Mouse (Mus musculus): ENCODE measurements at regions not wholly inside any gene's neighbourhood (a gene's known extent, or its start where the extent isn't known, plus 50 kb on each side); places are given as distances from the start of the nearest gene placed in this dataset.
A peak's percentile ranks its signal among the peaks of the same experiment; 100 is the strongest.

DNA sequence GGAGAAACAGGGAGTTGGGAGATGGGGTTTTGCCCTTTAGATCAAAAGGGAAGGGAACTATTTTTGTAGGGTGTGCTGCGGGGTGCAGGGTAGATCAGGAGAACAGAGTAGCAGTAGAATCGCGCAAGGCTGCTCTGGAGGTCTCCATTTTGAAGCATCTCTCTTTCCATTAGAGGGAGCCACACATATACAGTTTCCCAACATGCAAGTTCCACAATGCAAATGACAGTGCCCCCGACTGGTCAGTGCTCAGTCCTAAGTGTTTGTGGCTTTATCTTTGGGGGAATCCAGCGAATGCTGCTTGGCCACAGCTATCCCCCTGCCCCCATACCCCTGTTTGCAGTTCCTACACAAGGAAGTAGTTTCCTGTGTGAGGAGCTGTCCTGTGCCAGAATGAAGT, 155.6 kb upstream of the Tgfbr2 start:
- no peak for DNase-seq

DNA sequence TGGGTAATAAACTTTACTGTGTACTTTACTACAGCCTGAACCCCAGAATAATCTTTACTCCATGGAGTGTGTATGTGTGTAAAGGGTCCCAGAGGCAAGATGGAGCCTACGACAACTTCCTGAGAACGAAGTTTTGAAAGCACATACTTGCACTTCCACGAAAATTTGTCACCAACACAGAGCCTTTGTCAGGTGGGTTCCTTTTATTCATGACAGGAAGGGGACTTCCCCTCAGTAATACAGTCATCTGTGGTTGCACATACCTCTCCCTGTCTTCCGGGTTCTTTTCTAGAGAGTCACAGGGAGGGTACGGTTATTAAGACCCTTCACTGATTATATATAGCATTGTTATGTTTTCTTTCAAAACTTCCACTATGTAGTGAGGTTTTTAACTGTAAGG, 154.0 kb upstream of the Tgfbr2 start:
- no peak for DNase-seq

DNA sequence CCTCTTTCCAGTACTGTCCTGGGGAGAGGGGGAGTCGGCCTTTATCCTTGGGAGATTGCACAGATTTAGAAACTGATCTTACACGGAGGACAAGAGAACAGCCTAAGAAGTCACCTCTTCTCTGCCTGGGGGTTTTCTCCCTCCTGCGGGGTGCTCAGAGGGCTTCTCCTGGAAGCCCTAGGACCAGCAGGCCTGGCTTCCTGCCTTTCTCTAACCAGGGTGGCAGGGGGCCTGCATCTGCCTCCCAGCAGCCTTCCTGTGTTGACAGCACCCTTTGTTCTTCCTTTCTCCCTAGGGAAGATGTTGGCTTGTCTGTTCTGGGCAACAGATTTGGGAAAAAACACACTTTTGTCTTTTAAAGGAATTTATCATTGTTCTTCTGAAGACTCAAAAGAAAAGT, 153.0 kb upstream of the Tgfbr2 start:
- DNase-seq: peak; percentile 25 to 44

GRCm38 (mm10) chr9:116327080-116327479, 151.9 kb upstream of the Tgfbr2 start:
- no peak for DNase-seq

GRCm38 (mm10) chr9:116324971-116325370, 149.8 kb upstream of the Tgfbr2 start:
- no peak for DNase-seq

- DNase-seq: no peak
Measured at GRCm38 (mm10) chr9:116323871-116324721, 148.9 kb upstream of the Tgfbr2 start.

GRCm38 (mm10) chr9:116321908-116322307, 146.7 kb upstream of the Tgfbr2 start:
- no peak for DNase-seq

- DNase-seq: no peak
Measured at GRCm38 (mm10) chr9:116319421-116319820, 144.3 kb upstream of the Tgfbr2 start.

DNA sequence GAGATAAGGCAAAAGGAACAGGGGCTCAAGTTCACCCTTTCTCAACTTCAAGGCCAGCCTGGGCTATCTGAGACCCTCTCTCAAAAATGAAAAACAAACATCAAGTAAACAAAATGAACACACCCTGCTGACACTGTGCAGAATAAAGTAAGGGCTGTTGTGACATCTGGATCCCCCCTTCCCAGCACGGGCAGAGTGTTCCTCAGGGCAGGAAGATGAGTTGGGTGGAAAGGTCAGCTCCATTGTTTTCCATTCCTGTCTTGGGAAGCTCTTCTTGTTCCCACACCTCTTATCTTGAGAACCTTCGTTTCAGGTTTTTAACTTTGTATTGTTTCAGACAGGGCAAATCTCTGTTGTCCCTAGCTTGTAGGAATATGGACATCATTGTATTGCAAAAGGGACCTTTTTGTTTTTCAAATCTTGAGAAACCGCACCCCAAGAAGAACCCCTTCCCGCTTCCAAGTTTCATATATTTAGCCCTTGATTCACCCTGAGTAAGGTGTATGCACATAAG, 141.5 kb upstream of the Tgfbr2 start:
- DNase-seq: no peak

- no peak for DNase-seq
Measured at GRCm38 (mm10) chr9:116314803-116315202, 139.6 kb upstream of the Tgfbr2 start.

GRCm38 (mm10) chr9:116313932-116314790, 139.0 kb upstream of the Tgfbr2 start:
- no peak for DNase-seq

- no peak for DNase-seq
Measured at GRCm38 (mm10) chr9:116311364-116311763, 136.2 kb upstream of the Tgfbr2 start.

- DNase-seq: no peak
Measured at GRCm38 (mm10) chr9:116301602-116302001, 126.4 kb upstream of the Tgfbr2 start.

- DNase-seq: no peak
Measured at GRCm38 (mm10) chr9:116298791-116299190, 123.6 kb upstream of the Tgfbr2 start.

DNA sequence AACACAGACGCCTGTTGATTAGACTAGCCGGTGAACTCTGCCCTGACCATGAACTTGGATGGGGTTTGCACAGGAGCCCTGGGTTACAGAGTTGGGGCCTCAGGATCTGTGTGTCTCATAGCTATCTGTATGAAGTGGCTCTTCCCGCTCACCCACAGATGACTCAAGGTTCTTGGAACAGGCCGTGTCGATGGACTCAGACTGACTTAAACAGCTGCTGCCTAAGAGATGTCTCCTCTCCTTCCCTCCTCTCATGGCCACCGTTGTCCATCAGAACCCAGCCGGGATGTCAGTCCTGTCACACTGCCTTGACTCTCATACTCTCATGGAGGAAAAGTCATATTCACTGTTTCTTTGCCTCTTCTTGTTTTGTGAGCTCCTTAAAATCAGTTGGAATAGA, 121.2 kb upstream of the Tgfbr2 start:
- no peak for DNase-seq

DNA sequence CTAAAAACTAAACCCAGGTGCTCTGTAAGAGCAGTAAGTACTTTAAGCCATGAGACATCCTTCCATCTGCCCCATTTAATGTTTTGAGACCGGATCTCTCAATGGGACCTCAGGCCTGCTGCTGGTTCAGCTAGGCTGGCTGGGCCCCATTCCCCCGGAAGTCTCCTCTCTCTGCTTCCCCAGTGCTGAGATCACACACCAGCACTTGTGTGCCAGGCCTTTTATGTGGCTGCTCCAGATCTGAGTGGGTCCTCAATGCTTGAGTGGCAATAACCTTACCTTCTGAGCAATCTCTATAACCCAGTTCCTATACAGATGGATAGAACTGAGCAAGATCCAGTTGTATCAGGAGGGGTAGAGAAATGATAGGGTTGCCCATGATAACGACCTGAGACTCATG, 118.9 kb upstream of the Tgfbr2 start:
- DNase-seq: no peak

DNA sequence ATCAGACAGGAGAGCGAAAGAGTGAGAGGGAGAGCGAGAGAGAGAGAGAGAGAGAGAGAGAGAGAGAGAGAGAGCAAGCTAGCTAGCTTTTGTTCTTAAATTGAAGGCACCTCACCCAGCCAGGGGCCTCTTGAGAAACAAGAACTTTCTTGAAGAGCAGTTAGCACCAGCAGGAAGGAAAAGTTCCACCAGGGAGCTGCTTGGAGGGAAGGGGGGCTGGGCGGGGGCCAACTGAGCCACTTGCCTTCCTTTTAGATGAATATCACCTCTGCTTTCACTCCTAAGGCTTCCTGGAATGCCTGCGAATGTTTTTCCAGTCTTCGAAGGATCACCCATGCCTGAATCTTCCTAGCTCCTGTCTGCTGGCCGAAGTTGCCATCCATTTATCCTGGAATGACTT, 118.0 kb upstream of the Tgfbr2 start:
- DNase-seq: peak; percentile 38 to 55

DNA sequence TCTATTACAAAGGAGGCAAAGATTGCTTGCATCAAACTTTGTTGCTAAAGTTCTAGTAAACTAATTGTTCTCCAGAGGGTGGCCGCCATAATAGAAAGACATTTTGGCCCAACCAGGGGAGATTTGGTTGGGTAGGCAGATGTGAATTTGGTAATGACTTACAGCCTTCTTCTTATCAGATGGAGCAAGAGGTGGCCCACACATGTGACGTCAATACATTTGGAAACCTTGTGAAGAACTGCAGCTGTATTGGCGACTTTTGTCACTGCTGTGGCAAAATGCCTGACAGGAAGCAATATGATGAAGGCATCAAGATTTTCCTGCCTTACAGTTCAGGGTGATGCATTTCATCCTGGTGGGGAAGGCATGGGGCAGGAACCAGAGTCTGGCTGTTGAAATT, 116.5 kb upstream of the Tgfbr2 start:
- peak in 1 of 2 experiments; percentile 26 for DNase-seq

- no peak for DNase-seq
Measured at GRCm38 (mm10) chr9:116290896-116291295, 115.7 kb upstream of the Tgfbr2 start.

DNA sequence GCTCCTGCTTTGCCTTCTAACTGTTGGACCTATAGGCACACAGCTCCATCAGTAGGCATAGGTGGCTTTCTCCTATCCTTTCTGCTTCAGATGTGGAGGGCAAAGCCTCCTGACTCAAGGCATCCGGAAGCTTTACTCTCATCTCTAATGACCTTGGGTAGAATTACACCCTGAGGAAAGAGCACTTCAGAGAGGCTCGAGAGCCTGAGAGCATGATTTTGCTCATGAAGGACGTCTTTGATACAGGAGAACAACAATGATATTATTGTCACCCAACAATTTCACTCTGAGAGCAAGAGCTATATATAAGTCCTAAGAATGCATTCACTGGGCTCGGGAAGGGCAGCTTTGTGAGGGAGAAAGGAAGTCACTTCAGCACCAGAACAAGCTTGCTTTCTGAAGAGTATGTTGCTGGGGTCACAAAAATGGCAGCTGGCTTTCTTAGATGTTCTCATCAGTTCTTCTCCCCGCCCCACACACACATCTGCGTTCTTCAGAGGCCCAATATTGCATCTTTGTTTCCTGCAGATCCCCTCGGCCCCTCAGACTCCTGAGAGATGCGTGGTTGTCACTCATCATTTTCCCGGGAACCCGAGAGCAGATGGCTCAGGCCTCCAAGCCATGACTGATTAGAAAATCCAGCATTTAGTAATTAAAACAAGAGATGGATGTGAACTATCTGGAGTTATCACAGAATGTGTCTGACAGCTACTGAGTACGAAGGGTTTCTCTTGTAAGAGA, 110.7 kb upstream of the Tgfbr2 start:
- no peak for DNase-seq

DNA sequence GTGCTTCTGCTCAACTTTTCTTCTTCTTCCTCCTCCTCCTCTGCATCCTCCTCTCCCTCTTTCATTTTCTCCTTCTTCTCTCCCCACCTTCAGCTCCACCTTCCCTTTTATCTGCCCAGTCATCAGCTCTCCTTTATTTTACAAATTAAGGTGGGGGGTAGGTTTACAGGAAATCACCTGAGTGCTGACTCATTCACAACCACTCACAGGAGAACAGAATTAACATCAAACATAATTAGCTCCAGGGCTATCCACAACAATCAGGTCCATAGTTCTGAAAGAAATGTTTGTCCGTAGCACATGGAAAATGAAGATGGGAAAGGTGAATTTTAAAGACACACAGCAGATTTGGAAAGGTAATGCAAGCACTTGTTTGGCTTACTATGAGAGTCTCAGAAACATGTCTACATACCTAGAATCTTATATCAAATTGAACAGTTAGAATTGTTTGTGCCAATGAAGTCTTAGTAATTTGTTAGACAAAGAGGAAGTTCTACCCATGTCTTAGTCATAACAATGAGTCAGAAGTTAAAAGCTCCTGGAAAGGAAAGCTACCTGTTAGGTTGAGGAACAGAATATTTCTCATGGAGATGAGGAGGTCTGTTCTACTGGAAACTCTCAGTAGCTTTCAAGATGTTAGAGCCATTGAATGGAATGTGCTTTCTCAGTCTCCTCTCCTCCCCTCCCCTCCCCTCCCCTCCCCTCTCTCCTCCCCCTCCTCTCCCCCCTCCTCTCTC, 108.8 kb upstream of the Tgfbr2 start:
- no peak for DNase-seq

DNA sequence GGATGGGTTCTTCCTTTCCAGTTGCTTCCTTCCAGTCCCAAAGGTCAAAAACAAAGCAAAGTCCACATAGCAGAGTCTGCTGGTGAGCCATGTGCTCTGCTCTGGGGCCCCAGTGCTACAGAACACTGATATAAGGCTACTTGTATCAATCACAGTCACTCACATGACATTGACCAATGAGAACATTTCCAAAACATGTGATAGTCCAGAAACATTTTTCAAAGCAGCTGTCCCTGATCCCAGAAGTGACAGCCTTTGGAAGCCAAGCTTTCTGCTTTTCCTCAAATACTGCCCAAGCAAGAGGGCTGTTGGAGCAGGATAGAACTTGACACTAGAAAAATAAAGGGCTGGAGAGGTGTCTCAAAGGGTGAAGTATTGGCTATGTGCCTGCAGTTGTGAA, 106.5 kb upstream of the Tgfbr2 start:
- peak; percentile 53 to 55 for DNase-seq

All from kidney, postnatal 4 days (tissue).